Mouse (Mus musculus): Measurements from ENCODE around the gene Tmem234. TPM values are rescaled to one million over a fixed set of nuclear protein-coding genes. Genes with fewer than 3 reads are reported as not detected.

The Tmem234 gene
- polyA plus RNA-seq, 1 experiment from 2014 or later, result 187 TPM

- DNase-seq (ENCODE audit: low spot score) (no peak), ATAC-seq (ENCODE audit: insufficient read depth, low FRiP score, low TSS enrichment) (no peak)
- Histone ChIP-seq H3K27ac (ENCODE audit: low read depth, low read length) (no peak overlapping the region), H3K4me3 (ENCODE audit: low read depth, low read length) (no peak overlapping the region), H3K9ac (ENCODE audit: low read length) (no peak overlapping the region), H3K9me3 (ENCODE audit: control insufficient read depth, low read length) (no peaks in the 10 kb centered on the region), H3K4me2 (ENCODE audit: low read depth) (no peak overlapping the region), H3K27me3 (ENCODE audit: control insufficient read depth, insufficient read depth, low read length) (no peaks in the 10 kb centered on the region), H3K36me3 (ENCODE audit: control insufficient read depth, insufficient read depth, low read length) (peaks cover 8% of the 10 kb centered on the region), H3K4me1 (ENCODE audit: control insufficient read depth, insufficient read depth, low read length) (no peaks in the 10 kb centered on the region)
- WGBS, result 36% methylated on average over 1 of the region's 1 CpGs
These were observed 13.5 kb upstream of the Tmem234 start for GRCm38 (mm10) chr4:129586943-129587342.

DNA sequence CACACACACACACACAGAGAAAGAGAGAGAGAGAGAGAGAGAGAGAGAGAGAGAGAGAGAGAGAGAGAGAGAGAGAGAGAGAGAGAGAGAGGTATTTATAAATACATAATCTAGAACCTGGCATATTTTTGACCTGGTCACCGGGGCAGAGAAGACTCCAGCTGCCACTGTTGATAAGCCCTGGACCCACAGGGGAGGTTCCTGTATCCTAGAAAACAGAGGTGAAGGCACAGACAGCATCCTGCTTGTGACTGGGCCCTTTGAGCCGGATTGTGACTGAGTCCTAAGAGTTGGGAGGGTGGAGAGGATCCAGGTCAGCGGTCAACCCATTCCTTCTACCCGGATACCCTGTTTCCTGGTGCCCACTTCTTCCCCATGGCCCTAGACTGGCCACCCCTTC, 11.6 kb upstream of the Tmem234 start:
- peaks cover 13% of the 10 kb centered on the region for H3K36me3 ChIP-seq (ENCODE audit: control insufficient read depth, insufficient read depth, low read length)
- H3K27ac ChIP-seq (ENCODE audit: low read depth, low read length), result no peak overlapping the region

GRCm38 (mm10) chr4:129608426-129609025, 8.1 kb downstream of the Tmem234 start:
- H3K4me3 ChIP-seq (ENCODE audit: low read depth, low read length), result no peak overlapping the region
- WGBS, result 44% methylated on average over 7 of the region's 7 CpGs
- DNase-seq (ENCODE audit: low spot score) (peak; percentile 82), ATAC-seq (ENCODE audit: insufficient read depth, low FRiP score, low TSS enrichment) (peak; percentile 67; the same call in 1 of the 2 replicates)
- H3K9ac ChIP-seq (ENCODE audit: low read length), result no peak overlapping the region
- no peaks in the 10 kb centered on the region for H3K27me3 ChIP-seq (ENCODE audit: control insufficient read depth, insufficient read depth, low read length)
- H3K4me2 ChIP-seq (ENCODE audit: low read depth), result no peak overlapping the region
- no peak overlapping the region for H3K27ac ChIP-seq (ENCODE audit: low read depth, low read length)
- H3K4me1 ChIP-seq (ENCODE audit: control insufficient read depth, insufficient read depth, low read length), result no peaks in the 10 kb centered on the region
- H3K9me3 ChIP-seq (ENCODE audit: control insufficient read depth, low read length), result no peaks in the 10 kb centered on the region
- peaks cover 10% of the 10 kb centered on the region for H3K36me3 ChIP-seq (ENCODE audit: control insufficient read depth, insufficient read depth, low read length)

More for the DNA sequence above, 11.6 kb upstream of the Tmem234 start:
- no peak overlapping the region for H3K4me3 ChIP-seq (ENCODE audit: low read depth, low read length)
- no peaks in the 10 kb centered on the region for H3K9me3 ChIP-seq (ENCODE audit: control insufficient read depth, low read length)
- 85% methylated on average over 4 of the region's 4 CpGs for WGBS
- no peak for DNase-seq (ENCODE audit: low spot score)
- no peaks in the 10 kb centered on the region for H3K27me3 ChIP-seq (ENCODE audit: control insufficient read depth, insufficient read depth, low read length)
- H3K4me1 ChIP-seq (ENCODE audit: control insufficient read depth, insufficient read depth, low read length), result no peaks in the 10 kb centered on the region
- H3K4me2 ChIP-seq (ENCODE audit: low read depth), result no peak overlapping the region
- no peak overlapping the region for H3K9ac ChIP-seq (ENCODE audit: low read length)
- ATAC-seq (ENCODE audit: insufficient read depth, low FRiP score, low TSS enrichment), result no peak

DNA sequence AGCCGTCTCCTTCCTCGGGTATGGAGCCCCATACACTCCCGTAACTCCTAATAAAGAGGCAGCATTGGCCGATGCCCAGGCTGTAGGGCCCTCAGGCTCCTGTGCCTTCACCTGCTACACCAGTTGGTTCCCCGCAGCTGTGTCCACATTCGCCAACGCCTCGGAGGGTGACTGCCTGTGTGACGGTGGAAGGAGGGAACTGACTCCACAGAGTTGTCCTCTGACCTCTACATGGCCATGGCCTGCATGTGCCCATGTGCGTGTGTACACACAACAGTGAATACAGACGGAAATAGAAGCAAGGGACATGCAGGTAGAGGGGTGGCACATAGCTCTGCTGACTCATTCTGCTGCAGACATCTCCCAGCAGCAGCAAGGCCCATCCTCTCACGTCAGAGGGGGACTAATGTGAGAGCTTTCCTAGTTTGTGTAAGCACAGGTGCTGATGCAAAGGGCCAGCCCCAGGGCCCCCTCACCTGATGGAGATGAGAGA, 8.7 kb downstream of the Tmem234 start:
- Histone ChIP-seq H3K36me3 (ENCODE audit: control insufficient read depth, insufficient read depth, low read length) (peaks cover 10% of the 10 kb centered on the region), H3K9ac (ENCODE audit: low read length) (no peak overlapping the region), H3K9me3 (ENCODE audit: control insufficient read depth, low read length) (no peaks in the 10 kb centered on the region), H3K4me1 (ENCODE audit: control insufficient read depth, insufficient read depth, low read length) (no peaks in the 10 kb centered on the region), H3K4me2 (ENCODE audit: low read depth) (no peak overlapping the region), H3K27ac (ENCODE audit: low read depth, low read length) (no peak overlapping the region), H3K27me3 (ENCODE audit: control insufficient read depth, insufficient read depth, low read length) (no peaks in the 10 kb centered on the region), H3K4me3 (ENCODE audit: low read depth, low read length) (no peak overlapping the region)
- DNase-seq (ENCODE audit: low spot score), result no peak
- ATAC-seq (ENCODE audit: insufficient read depth, low FRiP score, low TSS enrichment), result no peak
- WGBS, result 83% methylated on average over 12 of the region's 12 CpGs

DNA sequence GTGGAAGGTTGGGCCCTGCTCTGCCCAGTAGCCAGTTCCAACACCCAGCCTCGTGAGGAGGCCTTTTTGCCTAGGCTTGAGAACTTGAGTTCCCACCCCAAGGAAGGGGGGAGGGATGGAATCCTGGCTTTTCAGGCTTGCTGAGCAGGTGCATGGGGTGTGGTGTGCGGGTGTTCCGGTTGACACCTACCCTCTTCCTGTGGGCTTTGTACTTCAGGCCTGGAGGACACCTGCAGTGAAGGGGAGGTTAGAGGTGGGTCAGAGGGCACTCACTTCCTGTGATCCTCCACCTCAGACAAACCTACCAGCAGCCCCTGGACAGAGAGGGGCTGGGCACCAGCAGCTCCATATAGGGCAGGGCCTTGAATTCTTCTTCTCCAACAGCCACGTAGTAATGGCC, 9.6 kb downstream of the Tmem234 start:
- ATAC-seq (ENCODE audit: insufficient read depth, low FRiP score, low TSS enrichment) (no peak), DNase-seq (ENCODE audit: low spot score) (no peak)
- Histone ChIP-seq H3K9ac (ENCODE audit: low read length) (no peak overlapping the region), H3K27me3 (ENCODE audit: control insufficient read depth, insufficient read depth, low read length) (no peaks in the 10 kb centered on the region), H3K27ac (ENCODE audit: low read depth, low read length) (no peak overlapping the region), H3K4me3 (ENCODE audit: low read depth, low read length) (no peak overlapping the region), H3K4me1 (ENCODE audit: control insufficient read depth, insufficient read depth, low read length) (no peaks in the 10 kb centered on the region), H3K36me3 (ENCODE audit: control insufficient read depth, insufficient read depth, low read length) (peaks cover 10% of the 10 kb centered on the region), H3K4me2 (ENCODE audit: low read depth) (no peak overlapping the region), H3K9me3 (ENCODE audit: control insufficient read depth, low read length) (no peaks in the 10 kb centered on the region)
- WGBS, result 65% methylated on average over 4 of the region's 4 CpGs

GRCm38 (mm10) chr4:129610472-129610871, 10.0 kb downstream of the Tmem234 start:
- no peak for DNase-seq (ENCODE audit: low spot score)
- H3K9ac ChIP-seq (ENCODE audit: low read length), result no peak overlapping the region
- H3K36me3 ChIP-seq (ENCODE audit: control insufficient read depth, insufficient read depth, low read length), result peaks cover 10% of the 10 kb centered on the region
- no peak for ATAC-seq (ENCODE audit: insufficient read depth, low FRiP score, low TSS enrichment)
- no peak overlapping the region for H3K4me3 ChIP-seq (ENCODE audit: low read depth, low read length)
- H3K27ac ChIP-seq (ENCODE audit: low read depth, low read length), result no peak overlapping the region
- H3K9me3 ChIP-seq (ENCODE audit: control insufficient read depth, low read length), result no peaks in the 10 kb centered on the region
- H3K4me2 ChIP-seq (ENCODE audit: low read depth), result no peak overlapping the region
- H3K27me3 ChIP-seq (ENCODE audit: control insufficient read depth, insufficient read depth, low read length), result no peaks in the 10 kb centered on the region
- 69% methylated on average over 4 of the region's 4 CpGs for WGBS
- no peaks in the 10 kb centered on the region for H3K4me1 ChIP-seq (ENCODE audit: control insufficient read depth, insufficient read depth, low read length)

- ATAC-seq (ENCODE audit: insufficient read depth, low FRiP score, low TSS enrichment), result no peak
- no peaks in the 10 kb centered on the region for H3K36me3 ChIP-seq (ENCODE audit: control insufficient read depth, insufficient read depth, low read length)
- DNase-seq (ENCODE audit: low spot score), result no peak
- H3K4me2 ChIP-seq (ENCODE audit: low read depth), result no peak within 1 kb of the TSS
- H3K27me3 ChIP-seq (ENCODE audit: control insufficient read depth, insufficient read depth, low read length), result no peaks in the 10 kb centered on the region
- no peak within 1 kb of the TSS for H3K9ac ChIP-seq (ENCODE audit: low read length)
- no peak within 1 kb of the TSS for H3K27ac ChIP-seq (ENCODE audit: low read depth, low read length)
- peaks cover 5% of the 10 kb centered on the region for H3K4me1 ChIP-seq (ENCODE audit: control insufficient read depth, insufficient read depth, low read length)
- H3K9me3 ChIP-seq (ENCODE audit: control insufficient read depth, low read length), result no peaks in the 10 kb centered on the region
- no peak within 1 kb of the TSS for H3K4me3 ChIP-seq (ENCODE audit: low read depth, low read length)
- WGBS, result 86% methylated on average over 6 of the region's 6 CpGs
These were observed 13.6 kb downstream of the Tmem234 start, which contains the start of gene Dcdc2b for GRCm38 (mm10) chr4:129614093-129614492. Gene Dcdc2b (minus strand): TSS chr4:129614257.

DNA sequence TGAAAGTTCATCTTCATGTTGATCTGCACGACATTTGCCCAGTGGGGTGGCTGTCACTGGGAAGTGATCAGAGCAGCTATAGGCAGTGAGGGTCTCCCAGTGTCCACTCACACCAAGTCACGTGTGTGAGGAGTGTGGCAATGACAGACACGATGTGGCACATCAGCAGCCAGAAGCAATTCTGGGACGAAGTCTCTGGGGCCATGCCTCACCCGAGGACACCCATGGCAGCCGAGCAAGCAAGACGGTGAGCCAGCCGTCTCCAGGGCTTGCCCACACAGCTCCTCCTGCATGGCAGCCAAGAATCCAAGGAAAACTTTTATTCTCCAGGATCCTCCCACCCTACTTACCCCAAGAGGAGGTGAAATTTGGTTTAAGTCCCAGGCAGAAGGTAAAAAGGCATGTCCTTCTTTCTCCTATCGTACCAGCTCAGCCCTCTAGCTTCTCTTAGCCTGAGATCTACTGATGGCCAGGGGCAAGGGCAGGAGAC, 15.4 kb downstream of the Tmem234 start:
- H3K4me3 ChIP-seq (ENCODE audit: low read depth, low read length), result no peak overlapping the region
- H3K9ac ChIP-seq (ENCODE audit: low read length), result no peak overlapping the region
- H3K4me2 ChIP-seq (ENCODE audit: low read depth), result no peak overlapping the region
- no peaks in the 10 kb centered on the region for H3K36me3 ChIP-seq (ENCODE audit: control insufficient read depth, insufficient read depth, low read length)
- H3K9me3 ChIP-seq (ENCODE audit: control insufficient read depth, low read length), result no peaks in the 10 kb centered on the region
- H3K27me3 ChIP-seq (ENCODE audit: control insufficient read depth, insufficient read depth, low read length), result no peaks in the 10 kb centered on the region
- DNase-seq (ENCODE audit: low spot score) (no peak), ATAC-seq (ENCODE audit: insufficient read depth, low FRiP score, low TSS enrichment) (no peak)
- no peak overlapping the region for H3K27ac ChIP-seq (ENCODE audit: low read depth, low read length)
- peaks cover 5% of the 10 kb centered on the region for H3K4me1 ChIP-seq (ENCODE audit: control insufficient read depth, insufficient read depth, low read length)
- WGBS, result 90% methylated on average over 9 of the region's 9 CpGs

- ATAC-seq (ENCODE audit: insufficient read depth, low FRiP score, low TSS enrichment) (no peak), DNase-seq (ENCODE audit: low spot score) (no peak)
- H3K4me3 ChIP-seq (ENCODE audit: low read depth, low read length), result no peak overlapping the region
- no peak overlapping the region for H3K4me2 ChIP-seq (ENCODE audit: low read depth)
- H3K27me3 ChIP-seq (ENCODE audit: control insufficient read depth, insufficient read depth, low read length), result no peaks in the 10 kb centered on the region
- H3K9me3 ChIP-seq (ENCODE audit: control insufficient read depth, low read length), result no peaks in the 10 kb centered on the region
- H3K36me3 ChIP-seq (ENCODE audit: control insufficient read depth, insufficient read depth, low read length), result no peaks in the 10 kb centered on the region
- H3K4me1 ChIP-seq (ENCODE audit: control insufficient read depth, insufficient read depth, low read length), result peaks cover 5% of the 10 kb centered on the region
- no peak overlapping the region for H3K27ac ChIP-seq (ENCODE audit: low read depth, low read length)
- 94% methylated on average over 3 of the region's 3 CpGs for WGBS
- no peak overlapping the region for H3K9ac ChIP-seq (ENCODE audit: low read length)
These were observed 16.2 kb downstream of the Tmem234 start for GRCm38 (mm10) chr4:129616631-129617030.
